Mouse (Mus musculus) testis, adult 2 months (tissue): Measurements from ENCODE around the gene Nol4l.

ENCODE experiments used
- CTCF ChIP-seq: fragments of 200-500 bp; IDR thresholded peaks from 2 replicates; pipeline ENCODE4 v1.5.1; 2012; ENCODE audit warnings: low read depth, mild to moderate bottlenecking, inconsistent platforms, low read length, moderate library complexity; ENCODE audit not compliant: control insufficient read depth, insufficient read depth, insufficient replicate concordance
- POLR2A ChIP-seq: fragments of 200-500 bp; IDR thresholded peaks from 2 replicates; pipeline ENCODE4 v1.6.1; 2012; ENCODE audit warnings: low read depth, mild to moderate bottlenecking, inconsistent platforms, low read length, moderate library complexity; ENCODE audit not compliant: control insufficient read depth

- TF ChIP-seq POLR2A (no peak), CTCF (no peak)
These were observed 99.2 kb downstream of the Nol4l start for GRCm38 (mm10) chr2:153430571-153430970.
